ENCODE assay signal across 8 mouse cellular contexts in genomic region chr16:58669264-58669663, GRCm38 (mm10). TPM values are rescaled to one million over a fixed set of nuclear protein-coding genes. Genes with fewer than 3 reads are reported as not detected.
A peak's percentile ranks its signal among the peaks of the same experiment; 100 is the strongest.
DNase-seq lines count a peak whose midpoint lies in the region; ATAC-seq and TF ChIP-seq lines count a peak whose summit lies in the region.

No protein-coding gene starts in this region.

- WGBS in bone marrow, adult 2 months: 39% methylated on average over 5 of the region's 5 CpGs
- 7% methylated on average over 5 of the region's 5 CpGs for WGBS in heart, embryonic 12.5 days
- WGBS in liver, embryonic 13.5 days (ENCODE audit: insufficient replicate concordance): 12% methylated on average over 5 of the region's 5 CpGs

- no peak for TF ChIP-seq POLR2A in bone marrow, adult 2 months (IDR thresholded peaks at IDR 0.05; ENCODE audit: borderline replicate concordance, control insufficient read depth, low read depth, low read length)
- TF ChIP-seq POLR2A in testis, adult 2 months (IDR thresholded peaks at IDR 0.05; ENCODE audit: control insufficient read depth, low read depth, low read length): no peak

- peaks cover 1% of the 10 kb centered on the region; the same call in 1 of the 2 replicates for H3K4me1 ChIP-seq in bone marrow, adult 2 months (ENCODE audit: control insufficient read depth, insufficient read depth, low read length)
- H3K4me1 ChIP-seq in heart, embryonic 12.5 days (replicated peaks): peaks cover 18% of the 10 kb centered on the region
- H3K4me1 ChIP-seq in liver, embryonic 13.5 days (replicated peaks): peaks cover 69% of the 10 kb centered on the region
- peaks cover 6% of the 10 kb centered on the region for H3K4me1 ChIP-seq in testis, adult 2 months (ENCODE audit: control insufficient read depth, insufficient read depth, low read length)

- H3K4me3 ChIP-seq in bone marrow, adult 2 months (replicated peaks; ENCODE audit: control insufficient read depth, low read depth, low read length): no peak overlapping the region
- H3K4me3 ChIP-seq in heart, embryonic 12.5 days: no peak overlapping the region
- H3K4me3 ChIP-seq in liver, embryonic 13.5 days (replicated peaks): peak overlapping the region; percentile 97
- H3K4me3 ChIP-seq in testis, adult 2 months (ENCODE audit: control insufficient read depth, low read depth, low read length): no peak overlapping the region

- 0 out of 2 replicates have a peak overlapping the region, but pooled peaks have one; percentile 9 for H3K9ac ChIP-seq in heart, embryonic 12.5 days
- H3K9ac ChIP-seq in liver, embryonic 13.5 days: peak overlapping the region; percentile 99

- peaks cover 14% of the 10 kb centered on the region for H3K36me3 ChIP-seq in heart, embryonic 12.5 days
- H3K36me3 ChIP-seq in liver, embryonic 13.5 days: peaks cover 29% of the 10 kb centered on the region
- H3K36me3 ChIP-seq in testis, adult 2 months (ENCODE audit: control insufficient read depth, insufficient read depth, low read length): no peaks in the 10 kb centered on the region

- no peaks in the 10 kb centered on the region for H3K9me3 ChIP-seq in heart, embryonic 12.5 days (replicated peaks)
- no peaks in the 10 kb centered on the region for H3K9me3 ChIP-seq in liver, embryonic 13.5 days (replicated peaks)

- peak overlapping the region; percentile 85 for H3K4me2 ChIP-seq in heart, embryonic 12.5 days
- peak overlapping the region; percentile 79 for H3K4me2 ChIP-seq in liver, embryonic 13.5 days

- ATAC-seq in heart, embryonic 12.5 days (ENCODE audit: insufficient number of reproducible peaks, low FRiP score): no peak
- ATAC-seq in liver, embryonic 13.5 days (ENCODE audit: low read depth): peak; percentile 30

- peak; percentile 21 to 65 for DNase-seq in adrenal gland, adult (ENCODE audit: inconsistent age in 2 of 2, low spot score in 1 of 2)
- DNase-seq in adrenal gland, postnatal 4 days (ENCODE audit: low spot score in 2 of 2): no peak
- peak; percentile 74 for DNase-seq in liver, embryonic 13.5 days
- DNase-seq in lung, postnatal 10 days: no peak
- no peak for DNase-seq in MN1 (ENCODE audit: low spot score)

- H3K27me3 ChIP-seq in heart, embryonic 12.5 days (replicated peaks): no peaks in the 10 kb centered on the region
- no peaks in the 10 kb centered on the region for H3K27me3 ChIP-seq in liver, embryonic 13.5 days
- no peaks in the 10 kb centered on the region for H3K27me3 ChIP-seq in testis, adult 2 months (ENCODE audit: control insufficient read depth, insufficient read depth, low read length)

- H3K27ac ChIP-seq in bone marrow, adult 2 months (ENCODE audit: control insufficient read depth, insufficient read depth, low read depth, low read length, poor library complexity): peak overlapping the region; percentile 50
- peak overlapping the region; percentile 88 for H3K27ac ChIP-seq in heart, embryonic 12.5 days (ENCODE audit: poor library complexity, severe bottlenecking)
- peak overlapping the region; percentile 99 for H3K27ac ChIP-seq in liver, embryonic 13.5 days
- H3K27ac ChIP-seq in testis, adult 2 months (ENCODE audit: control insufficient read depth, insufficient read depth, low read depth, low read length): 0 out of 2 replicates have a peak overlapping the region, but pooled peaks have one; percentile 32

- TF ChIP-seq CTCF in bone marrow, adult 2 months (IDR thresholded peaks at IDR 0.05; ENCODE audit: control insufficient read depth, insufficient read depth, low read length): no peak
- no peak for TF ChIP-seq CTCF in testis, adult 2 months (IDR thresholded peaks at IDR 0.05; ENCODE audit: control insufficient read depth, insufficient read depth, insufficient replicate concordance, low read depth, low read length)

RNA-seq across cellular contexts. Expression of gene Cpox, which starts 0.8 kb away (rescaled TPM):
- total RNA-seq in adrenal gland, postnatal 4 days (2021): 10 to 100 TPM; 36.5 to 45.9 TPM
- 68.6 and 121 TPM in 2 replicates for polyA plus RNA-seq in bone marrow, adult 2 months (2011; ENCODE audit: insufficient read depth, insufficient read length, low replicate concordance, missing spikeins)
- 39.9 and 48.0 TPM in 2 replicates for polyA plus RNA-seq in heart, embryonic 12.5 days (2016; fragmentation: Nextera tagmentation; extraction: Ambion mirVana)
- 422 and 453 TPM in 2 replicates for polyA plus RNA-seq in liver, embryonic 13.5 days (2015; fragmentation: Nextera tagmentation; extraction: Ambion mirVana)
- polyA plus RNA-seq in testis, adult 2 months (2012; rRNA removed): 2.1 and 2.2 TPM in 2 replicates

RNA-seq across cellular contexts. Expression of gene E330017A01Rik, which starts 30.7 kb away (rescaled TPM):
- total RNA-seq in adrenal gland, postnatal 4 days (2021): not detected
- polyA plus RNA-seq in bone marrow, adult 2 months (2011; ENCODE audit: insufficient read depth, insufficient read length, low replicate concordance, missing spikeins): not detected in 2 replicates
- polyA plus RNA-seq in heart, embryonic 12.5 days (2016; fragmentation: Nextera tagmentation; extraction: Ambion mirVana): 0.17 TPM in 1 of 2 replicates, not detected in the other
- not detected in 2 replicates for polyA plus RNA-seq in liver, embryonic 13.5 days (2015; fragmentation: Nextera tagmentation; extraction: Ambion mirVana)
- polyA plus RNA-seq in testis, adult 2 months (2012; rRNA removed): 0.09 and 0.16 TPM in 2 replicates

RNA-seq across cellular contexts. Expression of gene Gpr15, which starts 49.6 kb away (rescaled TPM):
- total RNA-seq in adrenal gland, postnatal 4 days (2021): not detected
- polyA plus RNA-seq in bone marrow, adult 2 months (2011; ENCODE audit: insufficient read depth, insufficient read length, low replicate concordance, missing spikeins): 0.79 TPM in 1 of 2 replicates, not detected in the other
- polyA plus RNA-seq in heart, embryonic 12.5 days (2016; fragmentation: Nextera tagmentation; extraction: Ambion mirVana): not detected in 2 replicates
- polyA plus RNA-seq in liver, embryonic 13.5 days (2015; fragmentation: Nextera tagmentation; extraction: Ambion mirVana): 0.06 and 0.16 TPM in 2 replicates
- polyA plus RNA-seq in testis, adult 2 months (2012; rRNA removed): 3.8 and 4.2 TPM in 2 replicates

RNA-seq across cellular contexts. Expression of gene Gm813, which starts 52.5 kb away (rescaled TPM):
- not detected for total RNA-seq in adrenal gland, postnatal 4 days (2021)
- not detected in 2 replicates for polyA plus RNA-seq in bone marrow, adult 2 months (2011; ENCODE audit: insufficient read depth, insufficient read length, low replicate concordance, missing spikeins)
- not detected in 2 replicates for polyA plus RNA-seq in heart, embryonic 12.5 days (2016; fragmentation: Nextera tagmentation; extraction: Ambion mirVana)
- not detected in 2 replicates for polyA plus RNA-seq in liver, embryonic 13.5 days (2015; fragmentation: Nextera tagmentation; extraction: Ambion mirVana)
- polyA plus RNA-seq in testis, adult 2 months (2012; rRNA removed): not detected in 2 replicates

RNA-seq across cellular contexts. Expression of gene Cldnd1, which starts 58.4 kb away (rescaled TPM):
- 10 to 100 TPM; 71.9 to 75.0 TPM for total RNA-seq in adrenal gland, postnatal 4 days (2021)
- 5.3 and 5.4 TPM in 2 replicates for polyA plus RNA-seq in bone marrow, adult 2 months (2011; ENCODE audit: insufficient read depth, insufficient read length, low replicate concordance, missing spikeins)
- 111 and 112 TPM in 2 replicates for polyA plus RNA-seq in heart, embryonic 12.5 days (2016; fragmentation: Nextera tagmentation; extraction: Ambion mirVana)
- 32.9 and 41.4 TPM in 2 replicates for polyA plus RNA-seq in liver, embryonic 13.5 days (2015; fragmentation: Nextera tagmentation; extraction: Ambion mirVana)
- polyA plus RNA-seq in testis, adult 2 months (2012; rRNA removed): 50.2 and 50.5 TPM in 2 replicates

Comparison
In these comparisons a context has a peak if more than half of its experiments do, and no peak if none do; other contexts are left out.
1. DNase-seq: peak in adrenal gland, adult (2 of 2) and liver, embryonic 13.5 days (single experiment); none in adrenal gland, postnatal 4 days (0 of 2), lung, postnatal 10 days (single experiment) and MN1 (single experiment).
2. H3K27ac ChIP-seq: peak in every context shown above with its lines; median percentile 99 in liver, embryonic 13.5 days; 88 in heart, embryonic 12.5 days; 50 in bone marrow, adult 2 months; 32 in testis, adult 2 months.
3. RNA of gene Cpox, which starts 0.8 kb away (polyA plus RNA-seq): 422 to 453 TPM in liver, embryonic 13.5 days, 68.6 to 121 TPM in bone marrow, adult 2 months and 39.9 to 48.0 TPM in heart, embryonic 12.5 days; 2.1 to 2.2 TPM in testis, adult 2 months; every median in the first group is over 10 times any median in the second.